Mouse (Mus musculus) lung, adult 18-20 months (tissue): Measurements from ENCODE around the gene Fkbp8.

Experiments used
- DNase-seq, 2 experiments: peaks; one replicate each; pipeline ENCODE4 v3.0.0; 2022; ENCODE audit warnings: mixed read lengths in 2 of 2

Fkbp8 gene

DNA sequence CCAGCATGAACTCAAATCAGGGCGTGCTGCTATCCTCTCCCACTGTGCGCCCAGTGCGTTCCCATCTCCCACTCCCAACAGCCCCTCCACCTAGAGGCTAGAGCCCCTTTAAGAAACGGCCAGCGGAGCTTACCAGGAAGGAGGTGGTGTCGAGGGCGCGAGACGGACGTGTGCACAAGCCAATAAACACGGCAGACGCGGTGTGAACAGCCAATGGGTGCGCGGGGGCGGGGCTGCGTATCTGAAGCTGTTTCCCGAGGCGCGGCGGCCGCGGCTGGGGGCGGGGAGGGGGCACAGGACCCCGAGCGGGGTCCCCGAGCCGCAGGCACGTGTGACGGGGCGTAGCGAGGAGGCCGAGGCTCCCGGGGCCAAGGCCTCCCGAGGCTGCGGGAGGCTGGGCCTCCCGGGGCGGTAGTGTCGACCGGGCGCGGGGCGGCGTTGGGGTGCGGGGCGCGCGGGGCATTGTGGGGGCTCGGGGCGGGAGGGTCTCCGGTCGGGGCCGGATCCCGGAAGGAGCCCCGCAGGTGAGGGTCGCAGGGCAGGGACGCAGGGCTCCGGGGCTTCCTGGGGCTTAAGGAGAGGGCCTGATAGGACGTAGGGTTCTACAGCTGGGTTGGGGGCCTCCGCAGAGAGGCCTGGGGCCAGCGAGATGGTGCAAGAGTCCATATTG is at the start of gene Fkbp8, which contains the start of gene Kxd1:
Gene Fkbp8, plus strand, starts transcription at position 213 of the 670 bp plus-strand sequence.
Gene Kxd1, minus strand, starts transcription at position 445 of the 670 bp plus-strand sequence.
- DNase-seq, result peak; percentile 97

- no peak for DNase-seq
Observed at GRCm38 (mm10) chr8:70481908-70482307, 45.6 kb upstream of the Fkbp8 start.

DNA sequence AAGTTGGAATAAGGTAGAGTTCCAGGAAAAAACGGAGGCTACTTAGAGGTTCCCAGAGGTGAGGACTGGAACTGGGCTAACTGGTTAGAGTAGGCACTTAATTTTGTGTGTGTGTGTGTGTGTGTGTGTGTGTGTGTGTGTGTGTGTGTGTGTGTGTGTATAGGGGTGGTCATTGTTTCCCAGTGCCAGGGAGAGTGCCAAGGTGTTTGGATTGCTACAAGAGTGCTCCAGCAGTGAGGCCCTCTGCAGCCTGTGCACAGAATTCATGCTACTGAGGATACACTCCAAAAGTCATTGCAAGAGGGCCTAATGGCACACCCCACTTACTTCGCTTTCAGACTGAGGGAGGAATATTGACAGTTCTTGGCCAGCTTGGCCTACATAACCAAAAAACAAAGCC is 44.6 kb upstream of the Fkbp8 start:
- peak; percentile 76 to 83 for DNase-seq

GRCm38 (mm10) chr8:70486191-70486681 is 41.3 kb upstream of the Fkbp8 start:
- DNase-seq, result no peak

DNA sequence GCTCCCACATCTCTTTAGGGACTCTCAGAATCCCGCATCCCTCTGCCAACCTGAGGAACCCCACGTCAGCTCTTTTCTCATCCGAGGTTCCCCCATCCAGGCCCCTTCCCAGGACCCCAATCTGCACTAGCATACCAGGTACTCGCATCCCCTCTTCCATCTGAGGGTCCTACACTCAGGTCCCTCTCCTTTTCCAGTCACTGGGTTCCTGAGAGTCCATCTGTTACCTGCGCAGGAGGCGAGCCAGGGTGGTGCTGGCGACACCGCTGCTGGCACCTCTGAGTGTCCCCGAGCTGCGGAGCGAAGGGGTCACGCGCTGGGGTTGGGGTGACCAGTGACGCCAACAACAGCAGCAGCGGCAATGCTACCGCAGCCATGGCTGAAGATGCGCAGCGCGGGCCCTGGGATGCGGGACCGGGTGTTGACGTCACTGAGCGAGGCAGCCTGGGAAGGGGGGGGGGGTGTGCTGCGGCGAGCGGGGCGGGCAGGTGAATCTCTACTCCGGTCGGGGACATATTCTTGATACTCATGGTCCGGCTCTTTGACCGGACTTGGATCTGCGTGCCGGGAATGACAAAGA is 40.5 kb upstream of the Fkbp8 start, which contains the start of gene Tmem59l:
Gene Tmem59l, minus strand, starts transcription at position 418 of the 580 bp plus-strand sequence.
- no peak for DNase-seq

DNA sequence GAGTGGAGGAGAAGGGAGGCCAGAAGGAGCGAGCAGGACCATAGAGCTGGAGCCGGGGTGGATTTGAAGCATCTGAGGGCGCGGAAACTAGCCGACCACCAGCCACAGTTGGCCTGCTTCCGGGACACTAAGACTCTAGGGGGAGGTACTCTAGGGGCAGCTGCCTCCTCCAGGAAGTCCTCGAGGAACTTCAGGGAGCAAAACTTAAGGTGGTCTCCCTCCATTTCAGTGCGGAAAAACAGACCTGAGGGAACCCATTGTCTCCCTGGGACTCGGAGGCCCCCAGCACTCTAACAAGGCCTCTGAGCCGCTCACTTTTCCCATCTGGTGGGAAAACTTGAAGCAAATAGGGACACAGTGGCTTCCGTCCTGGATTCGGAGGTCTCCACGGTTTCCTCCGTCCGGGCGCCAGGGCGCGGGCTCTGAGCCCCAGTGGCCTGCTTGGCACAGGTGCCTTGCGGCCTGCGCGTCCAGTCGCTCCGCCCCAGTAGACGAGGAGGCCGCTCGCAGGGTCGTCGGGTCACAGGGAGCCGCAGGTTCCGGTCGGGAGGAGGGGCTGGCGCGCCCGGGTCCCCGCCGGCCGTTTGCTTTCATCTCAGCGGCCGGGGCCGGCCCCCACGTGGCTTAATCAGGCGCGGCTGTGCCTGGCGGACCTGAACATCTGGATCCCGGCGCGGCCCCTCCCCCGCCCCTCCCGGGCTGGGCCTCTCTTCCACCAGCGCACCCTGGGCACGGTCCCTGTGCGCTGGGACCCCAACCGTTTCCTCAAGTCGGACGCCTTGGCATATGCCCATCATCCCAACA is 39.3 kb upstream of the Fkbp8 start:
- DNase-seq, result peak; percentile 78 to 81

GRCm38 (mm10) chr8:70488931-70489470 is 38.5 kb upstream of the Fkbp8 start:
- no peak for DNase-seq

GRCm38 (mm10) chr8:70489576-70489975 is 37.9 kb upstream of the Fkbp8 start:
- DNase-seq, result no peak

GRCm38 (mm10) chr8:70490061-70490879 is 37.3 kb upstream of the Fkbp8 start:
- DNase-seq, result peak in 1 of 2 experiments; percentile 57

- DNase-seq, result no peak
Observed at GRCm38 (mm10) chr8:70490880-70491495, 36.5 kb upstream of the Fkbp8 start.

- no peak for DNase-seq
Observed at GRCm38 (mm10) chr8:70492664-70493640, 34.6 kb upstream of the Fkbp8 start, which contains the start of gene Crlf1. TSS of gene Crlf1 (plus strand) at chr8:70493158.

DNA sequence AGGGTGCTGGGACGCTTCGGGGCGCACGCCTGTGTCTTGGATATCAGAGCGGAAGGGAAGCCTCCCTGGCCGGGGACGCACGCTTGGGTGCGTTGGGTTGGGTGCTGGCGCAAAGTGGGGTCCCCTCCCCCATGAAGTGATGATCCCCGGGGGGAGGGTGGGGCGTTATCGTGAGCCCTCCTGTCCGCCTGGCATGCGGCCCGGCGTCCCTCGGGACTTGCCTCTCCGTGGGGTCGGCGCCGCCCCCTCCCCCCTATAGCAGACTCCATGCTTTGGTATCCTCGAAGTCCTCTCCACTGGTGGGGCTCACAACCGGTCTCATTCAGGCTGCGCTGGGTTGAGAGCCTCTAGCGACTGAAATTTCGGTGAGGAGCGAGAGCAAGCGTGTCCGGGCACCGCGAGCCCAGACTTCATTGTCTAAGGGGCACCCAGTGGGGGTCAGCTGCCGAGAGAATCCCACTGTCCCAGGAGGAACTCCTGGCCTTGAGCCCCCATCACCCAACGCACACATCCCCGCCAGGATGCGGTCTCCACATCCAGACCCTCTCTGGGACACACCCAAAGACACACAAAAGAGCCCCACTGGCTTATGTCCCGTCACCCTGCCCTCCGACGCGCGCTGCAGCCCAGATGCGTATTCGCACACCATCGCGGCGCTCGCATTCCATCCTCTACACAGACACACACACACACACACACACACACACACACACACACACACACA is 33.7 kb upstream of the Fkbp8 start:
- no peak for DNase-seq

- DNase-seq, result no peak
Observed at GRCm38 (mm10) chr8:70494416-70494945, 33.0 kb upstream of the Fkbp8 start.

- DNase-seq, result no peak
Observed at GRCm38 (mm10) chr8:70495001-70495770, 32.3 kb upstream of the Fkbp8 start.

GRCm38 (mm10) chr8:70495771-70496062 is 31.8 kb upstream of the Fkbp8 start:
- DNase-seq, result no peak

- DNase-seq, result peak in 1 of 2 experiments; percentile 59
Observed at GRCm38 (mm10) chr8:70500386-70501301, 26.9 kb upstream of the Fkbp8 start.

DNA sequence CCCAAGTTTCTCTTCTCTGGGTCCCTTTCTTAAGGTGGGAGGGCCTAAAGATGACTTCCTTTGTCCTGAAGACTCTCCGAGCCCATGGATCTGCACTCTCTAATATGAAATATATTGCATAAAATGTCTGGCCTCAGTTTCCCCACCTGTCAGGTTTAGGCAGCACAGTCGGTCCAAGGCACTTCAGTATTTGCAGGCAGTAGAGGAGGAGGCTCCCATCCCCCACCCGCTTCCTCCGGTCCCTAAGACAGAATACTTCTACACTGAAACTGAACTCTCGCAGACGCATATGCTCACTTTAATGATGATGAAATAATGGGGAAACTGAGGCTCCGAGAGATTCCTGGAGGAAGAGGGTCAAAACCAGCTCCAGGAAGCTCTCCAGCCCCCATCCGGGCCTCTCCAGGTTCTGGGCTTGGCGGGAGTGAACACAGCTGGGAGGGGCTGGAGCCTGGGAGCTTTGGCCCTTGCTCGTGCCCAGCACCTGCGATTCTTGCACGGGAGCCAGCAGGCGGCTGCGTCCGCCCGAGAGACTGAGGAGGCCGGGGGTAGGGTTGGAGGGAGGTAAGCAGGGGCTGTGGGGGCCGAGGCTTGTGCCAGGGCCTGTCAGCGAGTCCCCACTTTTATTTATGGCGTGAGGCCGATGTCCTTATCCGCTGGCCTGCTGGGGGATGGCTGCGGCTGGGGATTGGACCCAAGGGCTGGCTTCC is 25.5 kb upstream of the Fkbp8 start:
- no peak for DNase-seq
